Mouse (Mus musculus) MEL-GATA-1-ER (cell line): Measurements from ENCODE around the gene Bmp6.
A peak's percentile ranks its signal among the peaks of the same experiment; 100 is the strongest.

ENCODE experiments used
- DNase-seq: peaks from one replicate; pipeline ENCODE4 v3.0.0-alpha.2; 2012; ENCODE audit warnings: low read depth; ENCODE audit errors: extremely low read depth

Bmp6 gene

DNA sequence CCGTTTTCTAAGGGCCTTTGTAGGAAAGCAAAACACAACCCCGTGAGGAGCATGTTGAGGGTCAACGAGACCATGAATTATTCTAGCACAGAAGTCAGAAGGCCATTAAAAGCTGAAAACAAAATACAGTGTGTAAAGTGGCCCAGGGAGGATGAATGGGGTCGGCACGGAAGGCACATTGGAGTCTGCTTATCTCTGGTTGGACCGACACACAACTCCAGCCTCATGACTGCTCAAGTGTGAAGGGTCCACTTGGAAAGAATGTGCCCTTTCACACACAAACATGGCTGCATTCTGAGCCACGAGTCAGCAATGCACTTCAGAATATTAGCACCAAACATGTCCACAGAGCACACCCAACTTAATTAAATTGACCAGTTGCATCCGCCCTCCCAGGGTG lies 84.8 kb downstream of the Bmp6 start:
- DNase-seq, result no peak

DNA sequence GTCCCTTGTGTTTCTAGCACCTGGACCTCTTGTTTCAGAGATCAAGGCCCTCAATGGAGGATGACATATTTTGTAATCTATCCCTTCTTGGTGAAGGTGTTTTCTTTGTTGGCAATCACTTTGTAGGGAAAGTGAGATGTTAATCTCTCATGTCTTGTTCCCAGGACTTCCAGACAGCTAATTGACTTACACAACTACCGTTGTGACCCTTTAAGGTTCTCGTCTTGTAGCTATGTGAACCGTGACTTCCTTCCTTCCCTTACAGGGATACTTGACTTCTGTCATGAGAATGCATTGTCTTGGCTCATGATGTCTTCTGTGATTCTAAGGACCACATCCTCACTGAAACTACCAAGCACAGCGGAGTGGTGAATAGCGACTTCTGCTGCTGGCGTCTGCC lies 85.2 kb downstream of the Bmp6 start:
- no peak for DNase-seq

DNA sequence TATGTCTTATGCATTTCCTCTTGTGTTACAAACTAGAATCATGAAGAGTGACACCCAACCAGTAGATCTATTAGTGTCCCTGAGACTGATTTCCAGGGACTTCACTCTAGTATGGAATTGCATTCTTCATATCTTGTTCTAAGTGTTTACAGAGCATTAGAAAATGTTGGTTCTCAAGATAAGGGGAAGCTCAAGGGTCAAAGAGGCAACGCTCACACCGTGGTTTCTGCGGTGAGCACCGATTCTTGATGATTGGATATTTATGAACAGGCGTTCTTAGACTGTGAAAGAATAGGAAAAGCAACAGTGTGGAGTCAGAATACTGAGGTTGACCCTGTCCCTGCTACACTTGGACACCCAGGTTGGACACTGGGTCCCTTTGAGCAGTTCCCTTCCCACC lies 89.9 kb downstream of the Bmp6 start:
- no peak for DNase-seq

DNA sequence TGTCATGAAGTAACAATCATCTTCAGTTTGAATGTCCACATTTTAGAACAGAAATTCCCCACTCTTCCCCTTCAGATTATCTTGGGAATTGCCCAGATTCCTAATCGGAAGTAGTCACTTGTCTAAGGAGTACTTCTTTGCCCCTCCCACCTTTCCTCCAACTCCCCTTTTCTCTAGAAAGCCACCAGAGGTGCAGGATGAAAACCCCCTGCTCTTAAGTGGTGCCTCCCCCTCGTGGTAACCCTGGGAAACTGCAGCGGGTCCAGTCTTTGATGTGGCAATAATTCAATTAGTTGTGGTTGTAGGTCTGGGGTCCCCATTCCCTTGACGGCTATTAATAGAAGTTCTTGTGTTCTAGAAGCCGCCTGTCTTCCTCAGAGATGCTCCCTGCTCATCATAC lies 93.0 kb downstream of the Bmp6 start:
- peak; percentile 18 for DNase-seq

GRCm38 (mm10) chr13:38440240-38440639 lies 95.3 kb downstream of the Bmp6 start:
- DNase-seq, result no peak

GRCm38 (mm10) chr13:38448516-38449015 lies 103.7 kb downstream of the Bmp6 start:
- no peak for DNase-seq

GRCm38 (mm10) chr13:38450051-38450971 lies 105.4 kb downstream of the Bmp6 start:
- no peak for DNase-seq

DNA sequence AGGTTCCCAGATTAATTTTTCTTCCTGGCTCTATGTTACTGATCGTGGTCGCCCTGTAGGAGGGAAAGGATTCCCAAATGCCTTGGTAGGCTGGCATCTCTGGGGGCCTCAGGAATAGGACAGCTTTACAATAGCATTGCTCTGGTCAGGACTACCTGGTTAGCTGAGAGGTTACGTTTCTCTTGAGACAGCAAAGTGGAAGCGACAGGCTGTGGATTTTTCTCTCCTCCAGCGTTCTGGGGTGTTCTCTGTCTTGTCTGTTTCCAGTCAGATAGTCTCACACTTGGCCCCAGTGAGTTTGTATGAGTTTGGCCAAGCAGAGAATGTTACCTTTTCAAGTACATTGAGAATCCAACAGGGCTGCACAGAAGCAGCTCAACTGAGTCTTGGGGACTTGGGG lies 106.5 kb downstream of the Bmp6 start:
- DNase-seq, result no peak

- peak; percentile 13 for DNase-seq
Observed at GRCm38 (mm10) chr13:38463410-38463809, 118.5 kb downstream of the Bmp6 start.

DNA sequence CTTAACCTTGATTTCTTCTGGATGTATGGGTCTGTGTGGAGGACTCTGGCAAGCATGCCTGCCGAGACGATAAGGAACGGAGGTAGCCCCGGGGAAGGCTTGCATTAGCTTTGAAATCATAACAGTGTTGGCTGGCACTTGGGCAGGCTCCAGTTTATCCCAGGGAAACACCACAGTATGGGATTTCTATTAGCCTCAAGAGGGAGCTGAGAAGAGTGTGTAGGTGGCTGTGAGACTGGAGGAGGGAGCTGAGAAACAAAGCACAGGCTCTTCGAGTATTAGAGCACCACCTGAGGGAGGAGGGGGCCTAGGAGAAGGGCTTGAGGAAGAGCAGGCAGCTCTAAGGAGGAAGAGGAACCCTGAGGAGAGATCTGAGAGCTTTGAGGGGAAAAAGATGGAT lies 126.0 kb downstream of the Bmp6 start:
- no peak for DNase-seq

GRCm38 (mm10) chr13:38472636-38473035 lies 127.7 kb downstream of the Bmp6 start:
- DNase-seq, result no peak

GRCm38 (mm10) chr13:38473497-38473896 lies 128.6 kb downstream of the Bmp6 start:
- no peak for DNase-seq

- DNase-seq, result no peak
Observed at GRCm38 (mm10) chr13:38476936-38477335, 132.0 kb downstream of the Bmp6 start.

DNA sequence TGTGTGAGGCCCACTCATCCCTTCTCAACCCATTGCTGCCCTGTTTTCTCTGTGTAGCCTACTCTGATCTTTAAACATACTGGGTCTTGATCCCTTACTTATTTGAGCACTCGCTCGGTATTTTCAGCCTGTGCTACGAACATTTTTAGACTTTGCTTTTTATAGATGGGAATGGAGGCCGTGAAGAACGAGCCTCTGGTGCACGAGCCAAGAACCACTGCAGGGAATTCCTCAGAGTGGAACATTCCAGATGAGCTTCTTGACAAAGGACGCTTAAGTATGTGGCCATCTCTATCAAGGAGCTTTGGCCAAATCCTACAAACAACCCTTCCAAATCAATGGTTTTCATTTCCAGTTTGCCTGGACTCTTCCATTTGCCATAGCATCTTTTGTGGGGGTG lies 136.1 kb downstream of the Bmp6 start:
- DNase-seq, result no peak

DNA sequence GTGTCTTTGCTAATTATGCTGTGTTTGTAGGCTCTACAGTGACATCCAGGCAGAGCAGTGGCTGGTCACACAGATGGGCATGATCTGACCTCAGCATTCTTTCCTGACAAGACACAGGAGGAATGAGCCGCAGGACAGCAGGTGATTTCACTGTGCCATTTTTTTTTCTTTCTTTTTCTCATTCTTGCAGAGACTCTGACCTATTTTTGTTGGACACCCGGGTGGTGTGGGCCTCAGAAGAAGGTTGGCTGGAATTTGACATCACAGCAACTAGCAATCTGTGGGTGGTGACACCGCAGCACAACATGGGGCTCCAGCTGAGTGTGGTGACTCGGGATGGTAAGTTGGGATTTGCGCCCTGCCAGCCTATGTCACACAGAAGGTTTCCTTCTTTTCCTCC lies 139.8 kb downstream of the Bmp6 start:
- DNase-seq, result no peak

GRCm38 (mm10) chr13:38486767-38487166 lies 141.9 kb downstream of the Bmp6 start:
- no peak for DNase-seq

GRCm38 (mm10) chr13:38496715-38497114 lies 151.8 kb downstream of the Bmp6 start:
- DNase-seq, result no peak

DNA sequence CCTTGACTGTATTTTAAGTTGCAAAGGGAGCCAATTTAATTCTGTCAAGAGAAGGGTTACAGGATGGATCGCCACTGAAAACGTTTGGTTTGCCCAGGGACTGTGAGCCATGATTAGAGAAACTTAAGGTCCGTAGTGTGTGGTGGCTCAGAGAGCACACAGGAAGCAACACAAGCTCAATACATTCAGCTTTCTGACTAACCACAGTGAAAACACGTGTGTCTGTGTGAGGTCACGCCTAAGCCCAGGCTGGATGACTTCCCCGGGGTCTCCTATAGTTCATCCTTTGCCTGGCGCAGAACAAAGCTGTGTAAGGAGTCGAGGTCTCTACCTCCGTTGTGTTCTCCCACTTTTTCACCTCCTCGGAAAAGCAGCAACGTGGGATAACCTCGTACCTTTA lies 156.4 kb downstream of the Bmp6 start:
- no peak for DNase-seq

GRCm38 (mm10) chr13:38503137-38503849 lies 158.4 kb downstream of the Bmp6 start:
- DNase-seq, result peak; percentile 43

GRCm38 (mm10) chr13:38506320-38506719 lies 161.4 kb downstream of the Bmp6 start:
- no peak for DNase-seq

GRCm38 (mm10) chr13:38506936-38507335 lies 162.0 kb downstream of the Bmp6 start:
- no peak for DNase-seq

DNA sequence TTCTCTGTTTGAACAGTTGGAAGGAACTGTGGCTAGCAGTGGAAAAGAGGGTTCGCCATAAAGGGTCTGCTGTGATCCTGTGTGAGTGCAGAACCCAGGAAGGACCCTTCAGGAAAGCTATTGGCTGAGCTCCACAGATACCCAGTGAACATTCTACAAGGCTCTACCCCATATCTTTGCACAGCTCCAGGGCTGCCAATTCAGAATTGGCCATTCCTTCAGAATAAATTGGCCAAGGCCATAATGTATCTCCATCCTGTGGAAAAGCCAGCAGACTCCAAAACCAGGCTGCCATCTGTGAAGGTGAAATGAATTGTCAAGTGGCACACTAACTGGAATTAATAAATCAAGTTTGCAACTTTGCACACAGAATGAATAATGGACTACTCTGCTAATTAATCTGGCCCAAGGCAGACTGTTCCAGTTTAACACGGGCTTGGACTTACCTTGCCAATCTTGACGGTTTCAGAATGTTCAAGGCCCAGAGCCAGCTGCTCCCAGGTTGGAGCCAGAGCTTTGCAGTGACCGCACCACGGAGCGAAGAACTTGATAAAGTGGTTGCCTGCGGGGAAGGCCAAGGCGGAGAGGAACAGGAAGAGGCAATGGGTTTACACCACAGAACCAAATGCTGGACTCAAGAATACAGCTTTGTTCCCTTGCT lies 164.9 kb downstream of the Bmp6 start:
- DNase-seq, result no peak
